Mouse (Mus musculus) stomach, embryonic 14.5 days (tissue): ENCODE measurements at regions not wholly inside any gene's neighbourhood (a gene's known extent, or its start where the extent isn't known, plus 50 kb on each side); places are given as distances from the start of the nearest gene placed in this dataset.

Experiments used
- ATAC-seq: fragments of 200-750 bp; cut with Nextera tagmentation; 2 replicates; pipeline ENCODE4 v1.8.0; 2017; ENCODE audit warnings: low read depth, moderate TSS enrichment; ENCODE audit not compliant: insufficient number of reproducible peaks, insufficient read depth, low FRiP score
- H3K27ac ChIP-seq: fragments of 300-500 bp; sonication (generic); 2 replicates; pipeline ENCODE4 v1.5.1; 2014; ENCODE audit warnings: mild to moderate bottlenecking, low read length, moderate library complexity, mixed read lengths
- H3K27me3 ChIP-seq: fragments of 300-500 bp; sonication (generic); 2 replicates; pipeline ENCODE4 v1.6.1; 2014; ENCODE audit warnings: low read length, control low read depth, mixed read lengths; ENCODE audit not compliant: control insufficient read depth, insufficient read depth
- H3K36me3 ChIP-seq: fragments of 300-500 bp; sonication (generic); 2 replicates; pipeline ENCODE4 v1.6.1; 2014; ENCODE audit warnings: mild to moderate bottlenecking, control low read depth, low read length, moderate library complexity, mixed read lengths; ENCODE audit not compliant: control insufficient read depth, insufficient read depth
- H3K4me1 ChIP-seq: fragments of 300-500 bp; sonication (generic); 2 replicates; pipeline ENCODE4 v1.6.1; 2014; ENCODE audit warnings: low read length, control low read depth, mixed read lengths; ENCODE audit not compliant: control insufficient read depth, insufficient read depth
- H3K4me2 ChIP-seq: fragments of 300-500 bp; sonication (generic); replicated peaks from 2 replicates; pipeline ENCODE4 v1.6.1; 2014; ENCODE audit warnings: low read depth, low read length, control low read depth
- H3K4me3 ChIP-seq: fragments of 300-500 bp; sonication (generic); 2 replicates; pipeline ENCODE4 v1.5.1; 2014; ENCODE audit warnings: low read depth, low read length, control low read depth
- H3K9ac ChIP-seq: fragments of 300-500 bp; sonication (generic); replicated peaks from 2 replicates; pipeline ENCODE4 v1.6.1; 2014; ENCODE audit warnings: low read depth, mild to moderate bottlenecking, control low read depth, low read length, moderate library complexity, mixed read lengths
- H3K9me3 ChIP-seq: fragments of 300-500 bp; sonication (generic); 2 replicates; pipeline ENCODE4 v1.6.1; 2016; ENCODE audit warnings: low read depth, low read length, control low read depth; ENCODE audit not compliant: control insufficient read depth
- WGBS: fragments of 180-500 bp; shearing (Covaris S2); extraction: QIAGEN DNeasy Blood & Tissue Kit; methylation state at CpG from one replicate; pipeline ENCODE4 v1.1.7; 2014; 5-methylcytosine and 5-hydroxymethylcytosine counted together

GRCm38 (mm10) chr6:71048199-71049094, 92.1 kb downstream of the Foxi3 start:
- Histone ChIP-seq H3K27ac (no peak overlapping the region), H3K9me3 (no peaks in the 10 kb centered on the region), H3K4me2 (peak overlapping the region; percentile 73), H3K4me3 (peak overlapping the region; percentile 30), H3K9ac (no peak overlapping the region), H3K36me3 (no peaks in the 10 kb centered on the region), H3K4me1 (no peaks in the 10 kb centered on the region), H3K27me3 (no peaks in the 10 kb centered on the region)
- 2% methylated on average over 38 of the region's 38 CpGs for WGBS
- ATAC-seq, result no peak

- Histone ChIP-seq H3K36me3 (no peaks in the 10 kb centered on the region), H3K27ac (no peak overlapping the region), H3K9ac (no peak overlapping the region), H3K27me3 (no peaks in the 10 kb centered on the region), H3K4me3 (no peak overlapping the region), H3K4me1 (no peaks in the 10 kb centered on the region), H3K9me3 (no peaks in the 10 kb centered on the region), H3K4me2 (no peak overlapping the region)
- 21% methylated on average over 5 of the region's 5 CpGs for WGBS
- ATAC-seq, result no peak
Observed at GRCm38 (mm10) chr6:71050248-71050647, 93.9 kb downstream of the Foxi3 start.

- H3K4me2 ChIP-seq, result no peak overlapping the region
Observed at GRCm38 (mm10) chr6:71050754-71051213, 93.5 kb downstream of the Thnsl2 start.

GRCm38 (mm10) chr6:71057209-71057858, 86.9 kb downstream of the Thnsl2 start:
- Histone ChIP-seq H3K9ac (no peak overlapping the region), H3K27ac (no peak overlapping the region), H3K27me3 (no peaks in the 10 kb centered on the region), H3K9me3 (no peaks in the 10 kb centered on the region), H3K4me2 (no peak overlapping the region), H3K4me3 (no peak overlapping the region), H3K36me3 (no peaks in the 10 kb centered on the region), H3K4me1 (no peaks in the 10 kb centered on the region)
- WGBS, result 51% methylated on average over 6 of the region's 6 CpGs
- ATAC-seq, result no peak

More at GRCm38 (mm10) chr6:71050754-71051213, 93.5 kb downstream of the Thnsl2 start:
- no peaks in the 10 kb centered on the region for H3K9me3 ChIP-seq
- H3K4me3 ChIP-seq, result no peak overlapping the region
- no peaks in the 10 kb centered on the region for H3K36me3 ChIP-seq
- no peak for ATAC-seq
- H3K27ac ChIP-seq, result no peak overlapping the region
- H3K9ac ChIP-seq, result no peak overlapping the region
- WGBS, result 4% methylated on average over 14 of the region's 14 CpGs
- H3K27me3 ChIP-seq, result no peaks in the 10 kb centered on the region
- no peaks in the 10 kb centered on the region for H3K4me1 ChIP-seq

- WGBS, result 55% methylated on average over 7 of the region's 7 CpGs
- H3K36me3 ChIP-seq, result no peaks in the 10 kb centered on the region
- no peak for ATAC-seq
- no peaks in the 10 kb centered on the region for H3K9me3 ChIP-seq
- H3K9ac ChIP-seq, result no peak overlapping the region
- H3K27ac ChIP-seq, result no peak overlapping the region
- H3K27me3 ChIP-seq, result no peaks in the 10 kb centered on the region
- no peaks in the 10 kb centered on the region for H3K4me1 ChIP-seq
- no peak overlapping the region for H3K4me3 ChIP-seq
- H3K4me2 ChIP-seq, result no peak overlapping the region
Observed at GRCm38 (mm10) chr6:71060116-71060515, 84.1 kb downstream of the Thnsl2 start.

GRCm38 (mm10) chr6:71062980-71063379, 81.3 kb downstream of the Thnsl2 start:
- no peaks in the 10 kb centered on the region for H3K9me3 ChIP-seq
- H3K27me3 ChIP-seq, result no peaks in the 10 kb centered on the region
- no peak overlapping the region for H3K4me2 ChIP-seq
- no peak overlapping the region for H3K27ac ChIP-seq
- H3K36me3 ChIP-seq, result no peaks in the 10 kb centered on the region
- no peak for ATAC-seq
- H3K4me1 ChIP-seq, result no peaks in the 10 kb centered on the region
- H3K9ac ChIP-seq, result no peak overlapping the region
- 75% methylated on average over 4 of the region's 4 CpGs for WGBS
- H3K4me3 ChIP-seq, result no peak overlapping the region

GRCm38 (mm10) chr6:71065428-71065827, 78.8 kb downstream of the Thnsl2 start:
- no peaks in the 10 kb centered on the region for H3K9me3 ChIP-seq
- H3K9ac ChIP-seq, result no peak overlapping the region
- no peak overlapping the region for H3K4me2 ChIP-seq
- ATAC-seq, result no peak
- no peaks in the 10 kb centered on the region for H3K27me3 ChIP-seq
- H3K27ac ChIP-seq, result no peak overlapping the region
- no peaks in the 10 kb centered on the region for H3K4me1 ChIP-seq
- 43% methylated on average over 6 of the region's 6 CpGs for WGBS
- H3K36me3 ChIP-seq, result no peaks in the 10 kb centered on the region
- no peak overlapping the region for H3K4me3 ChIP-seq

- Histone ChIP-seq H3K36me3 (no peaks in the 10 kb centered on the region), H3K9ac (no peak overlapping the region), H3K4me2 (no peak overlapping the region), H3K27me3 (no peaks in the 10 kb centered on the region), H3K27ac (no peak overlapping the region), H3K9me3 (no peaks in the 10 kb centered on the region), H3K4me3 (no peak overlapping the region), H3K4me1 (no peaks in the 10 kb centered on the region)
- no peak for ATAC-seq
- WGBS, result 58% methylated on average over 4 of the region's 4 CpGs
Observed at GRCm38 (mm10) chr6:71069229-71069628, 75.0 kb downstream of the Thnsl2 start.
